In genomic region chr2:50807162-50807960, GRCm38 (mm10) we compare ENCODE assay signal across 35 mouse cellular contexts.
"Had no signal": no experiment of that assay in that cellular context is flagged by ENCODE, and none has a peak within 500 bp of the region (broad histone marks: within the 10 kb centered on the region; RNA-seq: fewer than 3 reads in every experiment).

No protein-coding gene starts in this region.

- DNase-seq: heart, postnatal 10 days; heart, postnatal 14 days; heart, postnatal 36 days; heart, postnatal 4 days; kidney, adult 11 months; kidney, adult 18-20 months; kidney, adult 2 months; kidney, adult 8-10 months; kidney, adult 9 months; kidney, postnatal 10 days; kidney, postnatal 14 days; kidney, postnatal 25 days; kidney, postnatal 36 days; layer of hippocampus, adult 9-11 months; layer of hippocampus, postnatal 36 days had no signal

- ATAC-seq: hindbrain, embryonic 16.5 days; hindbrain, postnatal 0 days; inflammation-experienced regulatory T-cells, adult 6 months; intestine, embryonic 15.5 days; intestine, embryonic 16.5 days; intestine, postnatal 0 days had no signal

- H3K9ac ChIP-seq: heart, embryonic 12.5 days; heart, embryonic 13.5 days; heart, embryonic 15.5 days; hindbrain, embryonic 12.5 days; hindbrain, embryonic 13.5 days; hindbrain, embryonic 14.5 days; hindbrain, embryonic 15.5 days; intestine, embryonic 15.5 days; kidney, embryonic 15.5 days had no signal

- H3K4me2 ChIP-seq: heart, embryonic 11.5 days; heart, embryonic 12.5 days; heart, embryonic 13.5 days; heart, embryonic 15.5 days; hindbrain, embryonic 12.5 days; hindbrain, embryonic 13.5 days; hindbrain, embryonic 14.5 days; hindbrain, embryonic 15.5 days; intestine, embryonic 15.5 days; kidney, embryonic 15.5 days had no signal

- H3K9me3 ChIP-seq: heart, embryonic 10.5 days; heart, embryonic 12.5 days; heart, embryonic 13.5 days; heart, embryonic 15.5 days; hindbrain, embryonic 10.5 days; hindbrain, embryonic 12.5 days; hindbrain, embryonic 13.5 days; hindbrain, embryonic 15.5 days; intestine, embryonic 15.5 days; kidney, embryonic 15.5 days had no signal

- H3K4me3 ChIP-seq: heart, embryonic 10.5 days; heart, embryonic 12.5 days; heart, embryonic 13.5 days; heart, embryonic 15.5 days; hindbrain, embryonic 10.5 days; hindbrain, embryonic 12.5 days; hindbrain, embryonic 13.5 days; hindbrain, embryonic 15.5 days; intestine, embryonic 15.5 days; kidney, embryonic 15.5 days; layer of hippocampus, adult 2 months; left cerebral cortex, adult 2 months had no signal

- H3K4me1 ChIP-seq: intestine, embryonic 15.5 days had no signal

- H3K27me3 ChIP-seq: heart, embryonic 12.5 days; heart, embryonic 13.5 days; heart, embryonic 15.5 days; hindbrain, embryonic 12.5 days; hindbrain, embryonic 13.5 days; hindbrain, embryonic 15.5 days; intestine, embryonic 15.5 days; kidney, embryonic 15.5 days had no signal

- H3K27ac ChIP-seq: heart, embryonic 10.5 days; heart, embryonic 13.5 days; heart, embryonic 15.5 days; hindbrain, embryonic 10.5 days; hindbrain, embryonic 12.5 days; hindbrain, embryonic 13.5 days; hindbrain, embryonic 14.5 days; hindbrain, embryonic 15.5 days; hindbrain, postnatal 0 days; intestine, embryonic 15.5 days; kidney, embryonic 15.5 days; kidney, postnatal 0 days; layer of hippocampus, adult 2 months; left cerebral cortex, adult 2 months had no signal

- H3K36me3 ChIP-seq: heart, embryonic 10.5 days; heart, embryonic 12.5 days; heart, embryonic 13.5 days; heart, embryonic 15.5 days; hindbrain, embryonic 10.5 days; hindbrain, embryonic 12.5 days; hindbrain, embryonic 13.5 days; hindbrain, embryonic 15.5 days; intestine, embryonic 15.5 days; kidney, embryonic 15.5 days had no signal
